Mouse (Mus musculus): ENCODE measurements around the gene Cyp4f13. TPM values are rescaled to one million over a fixed set of nuclear protein-coding genes. Genes with fewer than 3 reads are reported as not detected.

Gene Cyp4f13
- 56.3 and 62.6 TPM in 2 replicates for polyA plus RNA-seq (2012; rRNA removed)

DNA sequence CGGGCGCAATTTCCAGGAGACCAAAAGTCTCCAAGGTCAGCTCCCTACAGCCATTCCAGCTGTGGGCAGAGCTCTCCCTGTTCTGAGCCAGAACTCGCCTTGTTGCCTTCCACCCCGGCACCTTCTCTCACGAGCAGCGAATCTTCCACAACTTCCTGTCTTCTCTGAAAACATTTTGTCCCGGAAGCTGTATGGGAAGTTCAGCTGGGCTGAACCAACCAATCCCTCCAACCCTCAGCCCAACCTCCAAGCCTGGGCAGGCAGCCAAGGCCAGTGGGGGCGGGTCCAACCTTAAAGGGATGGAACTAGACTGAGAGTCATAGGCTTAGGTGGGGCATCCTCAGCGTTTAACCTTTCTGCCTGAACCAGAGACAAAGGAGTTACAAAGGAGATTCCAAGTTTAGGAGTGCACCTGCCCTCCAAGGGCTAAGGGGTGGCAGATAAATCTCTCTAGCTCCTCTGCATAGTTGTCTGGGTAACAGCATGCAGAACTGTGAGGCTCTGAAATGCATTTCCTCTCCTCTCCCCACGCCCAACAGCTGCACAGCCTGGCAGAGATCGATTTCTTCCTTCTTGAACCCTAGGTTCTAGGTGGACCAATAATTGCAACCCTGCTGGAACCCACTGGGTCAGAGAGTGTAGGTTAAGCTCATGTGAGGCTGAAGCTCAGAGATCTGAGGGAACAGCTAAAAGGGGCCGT, at the start of gene Cyp4f13:
Gene Cyp4f13, minus strand, starts transcription at position 188 of the 700 bp plus-strand sequence.
- DNase-seq (ENCODE audit: low read depth): peak; percentile 63

DNA sequence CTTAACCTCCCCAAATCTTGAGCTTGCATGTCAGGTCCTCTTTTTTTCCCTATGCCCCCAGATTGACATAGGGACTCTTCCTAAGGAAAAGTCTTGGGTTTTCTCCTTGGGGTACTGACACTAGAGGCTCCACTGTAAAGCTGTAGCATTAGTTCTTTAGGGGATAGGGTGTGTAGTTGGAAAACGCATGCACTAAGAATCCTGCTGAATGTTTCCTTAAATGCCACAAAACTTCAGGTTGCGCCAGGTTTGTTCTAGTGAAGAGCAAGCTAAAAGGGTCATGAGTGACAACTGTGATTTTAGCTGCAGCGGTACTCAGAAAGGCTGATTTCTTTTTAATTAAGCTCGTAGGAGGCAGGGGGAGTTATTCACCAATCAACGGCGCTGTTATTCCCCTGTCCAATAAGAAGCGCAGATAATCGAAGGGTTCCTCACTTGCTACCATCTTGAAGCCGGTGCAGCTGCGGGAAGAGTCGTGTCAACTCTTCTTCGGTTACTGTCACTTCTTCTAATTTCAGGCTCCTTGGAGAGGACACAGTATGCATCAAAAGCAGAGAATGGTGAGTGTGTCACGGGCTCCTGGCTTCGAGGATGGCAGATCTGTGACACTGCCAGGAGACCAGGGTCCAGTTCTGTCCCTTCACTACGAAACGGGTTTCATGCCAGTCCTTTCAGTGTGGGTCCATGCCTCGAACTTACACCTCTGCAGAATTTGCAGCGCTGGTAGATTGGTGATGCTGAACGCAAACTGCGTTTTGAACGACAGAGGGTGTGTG, 45.7 kb upstream of the Cyp4f13 start, which contains the start of gene Zfp952:
Gene Zfp952, plus strand, starts transcription at position 431 of the 776 bp plus-strand sequence.
- DNase-seq (ENCODE audit: low read depth): peak; percentile 69

DNA sequence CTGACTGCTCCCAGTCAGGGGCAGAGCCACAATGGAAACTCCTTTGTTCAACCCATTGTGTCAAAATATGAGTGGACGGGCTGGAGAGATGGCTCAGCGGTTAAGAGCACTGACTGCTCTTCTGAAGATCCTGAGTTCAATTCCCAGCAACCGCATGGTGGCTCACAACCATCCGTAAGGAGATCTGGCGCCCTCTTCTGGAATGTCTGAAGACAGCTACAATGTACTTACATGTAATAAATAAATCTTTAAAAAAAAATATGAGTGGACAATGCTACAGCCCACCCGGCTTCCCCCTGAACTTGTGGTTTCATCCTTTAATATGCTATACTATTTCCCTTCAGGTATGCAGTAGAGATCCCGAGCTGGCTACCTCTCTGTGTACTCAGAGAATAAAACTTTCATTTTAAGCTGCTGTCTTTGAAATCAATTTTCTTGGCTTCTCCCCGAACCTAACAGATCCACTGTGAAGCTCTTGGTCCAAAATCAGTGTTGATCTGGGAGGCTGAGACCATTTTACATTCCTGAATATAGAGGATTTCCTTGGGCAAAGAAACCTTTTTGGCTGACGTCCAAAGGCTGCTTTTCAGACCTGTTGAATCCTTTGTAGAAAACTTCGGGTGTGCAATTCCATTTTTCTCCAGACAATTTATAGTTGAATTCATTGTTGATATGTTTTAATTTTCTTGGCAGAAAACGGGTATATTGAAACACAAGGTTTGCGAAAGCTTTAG, 44.9 kb upstream of the Cyp4f13 start:
- DNase-seq (ENCODE audit: low read depth): no peak

DNA sequence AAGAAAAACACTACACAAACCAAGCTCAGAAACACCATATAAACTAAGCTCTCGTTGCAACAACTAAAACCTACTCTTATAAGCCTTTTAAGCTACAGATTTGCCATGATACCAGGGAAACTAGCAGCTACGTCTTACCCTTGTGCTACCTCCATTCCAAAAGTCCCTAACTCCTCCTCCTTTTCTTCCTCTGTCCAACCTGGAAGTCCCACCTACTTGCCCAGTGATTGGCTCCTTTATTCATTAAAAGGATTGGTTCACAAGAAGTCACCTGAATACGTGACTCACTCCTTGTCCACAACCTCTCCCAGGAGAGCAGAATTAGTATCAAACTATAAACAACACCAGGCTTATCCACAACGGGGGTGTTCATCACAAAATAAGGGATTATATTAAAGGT, 39.1 kb upstream of the Cyp4f13 start:
- no peak for DNase-seq (ENCODE audit: low read depth)

DNA sequence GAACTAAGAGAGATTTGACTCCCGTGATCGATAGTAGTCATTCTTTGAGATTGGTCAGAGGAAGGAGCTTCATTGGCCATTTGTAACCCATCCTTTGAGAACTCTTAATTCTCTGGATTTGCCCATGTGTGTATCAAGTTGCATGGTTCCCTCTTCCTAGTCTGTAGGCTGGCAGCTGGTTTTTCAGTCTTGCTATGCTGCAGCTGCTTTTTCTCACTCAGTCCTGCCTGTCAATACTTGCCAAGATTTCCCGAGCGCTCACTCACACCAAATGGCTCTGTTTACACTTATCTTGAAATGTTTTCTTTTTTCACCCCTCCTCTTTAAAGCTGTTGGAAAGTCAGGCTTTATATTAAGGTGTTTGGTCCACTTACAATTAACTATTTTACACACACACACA, 34.2 kb upstream of the Cyp4f13 start:
- DNase-seq (ENCODE audit: low read depth): no peak

DNA sequence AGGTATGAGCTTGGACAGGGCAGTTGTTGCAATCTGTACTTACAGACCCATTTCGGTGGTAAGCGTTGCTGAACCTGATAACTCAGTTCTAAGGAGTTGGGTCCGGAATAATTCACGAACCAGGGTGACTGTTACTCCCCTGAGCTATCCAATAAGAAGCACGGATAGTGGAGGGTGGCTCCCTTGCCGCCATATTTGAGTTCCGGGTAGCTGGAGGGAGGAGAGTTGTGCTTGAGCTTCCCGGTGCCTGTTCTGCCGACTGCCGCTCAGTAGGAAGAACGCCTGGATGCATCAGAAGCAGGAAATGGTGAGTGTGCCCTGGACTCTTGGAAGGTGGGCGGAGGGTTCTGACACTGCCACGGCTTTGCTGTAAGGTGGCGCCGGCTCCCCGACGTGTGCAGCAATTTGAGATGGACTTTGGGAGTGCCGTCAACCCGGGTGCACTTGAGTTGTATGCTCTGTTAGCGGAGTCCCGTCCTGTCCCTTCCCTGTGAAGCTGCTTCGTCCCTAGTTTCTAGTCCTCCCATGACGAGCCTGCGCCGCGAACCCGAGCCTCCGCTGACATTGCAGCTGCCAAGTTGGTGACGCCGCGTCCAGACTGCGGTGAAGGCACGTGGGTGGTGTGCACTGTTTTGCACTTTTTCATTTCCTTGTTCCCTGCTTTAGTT, 18.6 kb upstream of the Cyp4f13 start, which contains the start of gene Zfp472:
Gene Zfp472, plus strand, starts transcription at position 192 of the 668 bp plus-strand sequence.
- peak; percentile 74 for DNase-seq (ENCODE audit: low read depth)

DNA sequence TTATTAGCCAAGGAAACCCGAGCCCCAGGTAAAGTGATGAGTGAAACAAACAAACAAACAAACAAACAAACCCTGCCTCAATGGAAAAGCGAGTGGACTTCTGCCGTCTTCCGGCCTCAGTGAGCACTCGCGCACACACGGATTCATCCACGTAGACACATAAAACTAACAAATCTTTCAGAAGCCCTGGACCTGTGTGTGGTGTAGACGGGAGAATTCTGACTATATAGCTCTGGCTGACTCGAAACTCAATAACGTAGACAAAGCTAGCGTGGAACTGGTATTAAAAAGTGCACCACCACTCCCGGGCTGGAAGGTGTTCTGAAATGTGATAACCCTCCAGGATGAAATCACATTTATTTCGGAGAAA, 18.0 kb upstream of the Cyp4f13 start:
- no peak for DNase-seq (ENCODE audit: low read depth)

DNA sequence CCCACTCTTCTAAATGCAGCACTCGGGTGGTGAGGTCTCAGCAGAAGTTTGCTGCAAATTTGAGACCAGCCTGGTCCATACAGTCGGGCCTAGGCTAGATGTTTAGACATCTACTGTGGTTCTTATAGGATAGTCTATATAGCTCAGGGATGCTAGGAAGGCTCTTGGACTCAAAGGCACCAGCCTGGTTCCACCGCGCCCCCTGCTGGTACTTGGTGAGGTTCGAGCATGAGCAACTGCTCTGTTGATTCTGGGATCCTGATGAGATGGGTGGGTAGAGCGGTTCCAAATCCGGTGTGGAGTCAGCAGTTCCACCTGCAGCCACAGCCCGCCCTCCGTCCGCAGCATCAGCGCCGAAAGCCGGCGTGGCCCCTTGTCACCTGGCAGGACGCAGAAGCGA, 4.2 kb upstream of the Cyp4f13 start:
- DNase-seq (ENCODE audit: low read depth): no peak

DNA sequence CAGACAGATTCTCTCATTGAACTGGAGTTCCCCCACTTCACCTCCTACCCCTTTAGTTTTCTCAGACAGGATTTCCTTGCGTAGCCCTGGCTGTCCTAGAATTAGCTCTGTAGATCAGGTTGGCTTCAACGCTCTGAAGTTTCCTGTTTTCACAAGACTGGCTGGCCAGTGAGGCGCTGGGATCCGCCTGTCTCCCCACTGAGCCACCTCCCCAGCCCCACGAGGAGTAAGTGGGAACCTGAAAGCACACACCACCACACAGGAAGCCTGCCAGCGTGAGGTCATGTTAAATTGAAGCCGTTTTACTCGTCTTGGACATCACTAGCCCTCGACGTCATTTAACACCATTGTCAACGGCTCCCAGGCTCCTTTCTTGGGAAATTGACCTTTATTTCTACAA, 3.8 kb upstream of the Cyp4f13 start:
- DNase-seq (ENCODE audit: low read depth): no peak

DNA sequence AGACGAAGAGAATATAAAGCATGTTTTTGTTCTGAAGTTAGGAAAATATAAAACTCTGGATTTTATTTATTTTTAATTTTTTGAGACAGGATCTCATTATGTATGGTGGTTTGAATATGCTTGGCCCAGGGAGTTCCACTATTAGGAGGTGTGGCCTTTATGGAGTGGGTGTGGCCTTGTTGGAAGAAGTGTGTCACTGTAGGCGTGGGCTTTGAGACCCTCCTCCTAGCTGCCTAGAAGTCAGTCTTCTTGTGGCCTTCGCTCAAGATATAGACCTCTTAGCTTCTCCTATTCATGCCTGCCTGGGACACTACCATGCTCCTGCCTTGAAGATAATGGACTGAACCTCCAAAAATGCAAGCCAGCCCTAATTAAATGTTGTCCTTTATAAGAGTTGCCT, 2.9 kb upstream of the Cyp4f13 start:
- DNase-seq (ENCODE audit: low read depth): no peak

DNA sequence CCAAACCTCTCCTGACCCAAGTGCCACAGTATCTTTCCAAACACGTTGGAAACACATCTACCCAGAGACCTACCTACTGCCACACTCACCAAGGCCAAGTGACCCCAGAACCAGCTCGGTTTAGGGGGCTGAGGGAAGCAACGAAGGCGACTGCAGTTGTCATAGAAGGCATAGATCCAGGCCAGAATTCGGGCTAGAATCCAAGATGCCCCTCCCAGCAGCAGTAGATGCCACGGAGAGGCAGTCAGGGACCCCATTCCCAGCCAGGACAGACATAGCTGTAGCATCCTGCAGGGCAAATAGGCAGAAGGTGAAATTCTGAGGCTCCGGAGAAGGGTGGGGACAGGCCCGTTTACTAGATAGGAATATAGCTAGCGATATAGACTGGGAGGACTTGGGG, 486 bp downstream of the Cyp4f13 start:
- no peak for DNase-seq (ENCODE audit: low read depth)

DNA sequence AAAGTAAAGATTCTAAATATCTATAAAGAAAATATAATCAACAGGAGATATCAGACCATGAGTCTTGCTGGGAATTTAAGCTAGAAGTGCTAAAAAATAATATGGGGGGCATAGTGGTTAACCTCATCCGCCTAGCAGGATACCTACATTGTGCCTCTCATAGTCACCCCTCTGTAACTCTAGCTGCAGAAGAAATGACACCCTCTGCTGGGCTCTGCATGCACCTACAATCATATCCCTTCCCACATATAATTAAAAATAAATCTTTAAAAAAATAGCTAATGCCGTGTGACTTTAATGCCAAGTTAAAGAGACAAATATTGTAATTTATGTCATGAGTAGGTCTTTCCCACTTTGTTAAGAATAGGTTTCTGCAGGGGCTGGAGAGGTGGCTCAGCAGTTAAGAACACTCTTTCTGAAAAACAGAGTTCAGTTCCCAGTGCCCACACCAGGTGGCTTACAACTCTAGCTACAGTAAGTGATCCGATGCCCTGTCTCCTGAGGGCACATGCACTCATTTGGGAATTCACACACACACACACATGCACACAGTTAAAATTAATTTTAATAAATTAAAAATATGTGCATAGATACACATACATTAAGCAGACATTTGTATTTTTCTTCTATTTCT, 2.7 kb downstream of the Cyp4f13 start:
- DNase-seq (ENCODE audit: low read depth): no peak

DNA sequence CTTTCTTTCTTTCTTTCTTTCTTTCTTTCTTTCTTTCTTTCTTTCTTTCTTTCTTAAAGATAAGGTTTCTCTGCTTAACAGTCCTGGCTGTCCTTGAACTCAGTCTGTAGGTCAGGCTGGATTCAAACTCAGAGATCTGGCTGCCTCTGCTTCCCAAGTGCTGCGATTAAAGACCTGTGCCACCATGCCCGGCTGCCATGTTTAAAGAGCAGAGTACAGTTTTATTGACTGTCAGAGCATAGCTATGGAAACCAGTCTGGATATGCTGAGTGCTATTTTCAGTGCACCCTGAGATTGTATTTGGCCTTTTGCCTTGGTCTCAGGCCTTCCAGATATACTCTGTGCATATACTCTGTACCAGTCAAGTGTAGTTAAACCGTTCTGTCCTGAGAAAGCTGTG, 3.5 kb downstream of the Cyp4f13 start:
- DNase-seq (ENCODE audit: low read depth): no peak

DNA sequence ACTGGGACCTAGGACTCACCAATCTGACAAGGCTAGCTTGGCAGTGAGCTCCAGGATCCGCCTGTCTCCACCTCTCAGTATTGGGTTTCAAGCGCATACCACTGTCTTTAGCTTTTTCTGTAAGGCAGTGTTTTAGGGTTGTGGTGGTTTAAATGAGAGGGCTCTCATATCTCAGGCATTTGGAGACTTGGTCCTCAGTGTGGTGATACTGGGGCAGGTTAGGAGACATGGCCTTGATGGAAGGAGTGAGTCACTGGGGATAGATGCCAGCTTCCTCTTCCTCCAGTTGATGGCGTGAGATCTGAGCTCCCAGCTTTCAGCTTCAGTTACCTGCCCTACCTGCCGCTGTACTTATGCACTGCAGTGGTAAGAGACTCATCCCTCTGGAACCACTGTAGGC, 7.4 kb downstream of the Cyp4f13 start:
- no peak for DNase-seq (ENCODE audit: low read depth)

DNA sequence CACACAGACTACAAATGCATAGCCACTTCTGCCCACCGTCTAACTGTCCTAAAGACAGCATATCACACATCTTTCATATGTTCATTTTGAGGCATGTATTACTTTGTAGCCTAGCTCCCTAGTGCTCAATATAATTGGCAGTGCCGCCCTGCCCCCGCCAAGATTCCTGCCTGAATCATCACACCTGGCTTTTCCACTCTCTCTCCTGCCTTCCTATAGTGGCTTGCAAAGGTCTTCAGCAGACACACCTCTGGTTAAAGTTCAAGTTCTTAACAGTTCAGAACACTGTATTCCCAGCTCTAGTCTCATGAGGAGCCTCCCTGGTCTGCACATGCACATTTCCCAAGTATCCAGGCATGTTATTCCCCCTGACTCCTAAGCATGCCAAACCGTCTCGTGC, 19.4 kb downstream of the Cyp4f13 start:
- no peak for DNase-seq (ENCODE audit: low read depth)

DNA sequence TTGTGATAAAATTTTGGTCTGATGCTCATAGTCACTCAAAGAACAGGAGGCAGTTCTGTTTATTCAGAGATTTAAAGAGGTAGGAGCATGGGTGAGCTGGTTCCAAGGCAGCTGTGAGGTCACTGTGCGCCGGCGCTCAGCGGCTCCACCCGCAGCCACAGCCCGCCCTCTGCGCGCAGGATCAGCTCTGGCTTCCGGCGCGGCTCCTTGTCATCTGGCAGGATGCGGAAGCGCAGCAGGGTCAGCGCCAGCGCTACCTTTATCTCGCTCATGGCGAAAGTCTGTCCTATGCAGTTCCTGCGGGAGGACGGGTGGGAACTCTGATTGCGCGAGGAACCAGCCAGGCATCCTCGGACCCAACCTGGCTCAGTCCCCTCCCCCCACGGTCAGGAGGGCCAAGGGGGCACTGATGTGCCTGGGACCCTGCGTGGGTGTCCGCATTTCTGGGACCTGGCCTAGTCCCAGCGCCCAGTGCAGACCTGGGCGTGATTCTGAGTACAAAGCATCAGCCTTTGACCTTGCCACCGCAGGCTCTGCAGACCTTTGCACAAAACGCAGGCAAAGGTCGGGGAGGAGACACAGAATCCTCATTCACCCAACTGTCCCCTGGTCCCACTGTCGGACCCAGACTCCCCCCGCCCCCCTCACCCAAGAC, 22.4 kb downstream of the Cyp4f13 start:
- no peak for DNase-seq (ENCODE audit: low read depth)

DNA sequence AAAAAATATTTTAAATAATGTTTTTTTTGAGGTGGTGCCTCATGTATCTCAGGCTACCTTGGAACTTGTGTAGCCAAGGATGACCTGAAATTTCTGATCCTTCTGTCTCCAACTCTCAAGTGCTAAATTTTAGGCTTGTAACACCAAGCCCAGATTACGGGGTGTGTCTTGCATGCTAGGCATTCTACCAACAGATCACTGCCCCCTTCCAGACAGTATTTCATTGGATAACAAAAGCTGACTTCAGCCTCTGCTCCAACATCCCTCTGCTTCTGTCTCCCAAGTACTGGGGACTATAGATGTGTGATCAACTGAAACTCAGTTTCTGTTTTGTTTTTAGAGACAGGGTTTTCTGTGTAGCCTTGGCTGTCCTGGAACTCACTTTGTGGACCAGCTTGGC, 23.5 kb downstream of the Cyp4f13 start:
- DNase-seq (ENCODE audit: low read depth): no peak

DNA sequence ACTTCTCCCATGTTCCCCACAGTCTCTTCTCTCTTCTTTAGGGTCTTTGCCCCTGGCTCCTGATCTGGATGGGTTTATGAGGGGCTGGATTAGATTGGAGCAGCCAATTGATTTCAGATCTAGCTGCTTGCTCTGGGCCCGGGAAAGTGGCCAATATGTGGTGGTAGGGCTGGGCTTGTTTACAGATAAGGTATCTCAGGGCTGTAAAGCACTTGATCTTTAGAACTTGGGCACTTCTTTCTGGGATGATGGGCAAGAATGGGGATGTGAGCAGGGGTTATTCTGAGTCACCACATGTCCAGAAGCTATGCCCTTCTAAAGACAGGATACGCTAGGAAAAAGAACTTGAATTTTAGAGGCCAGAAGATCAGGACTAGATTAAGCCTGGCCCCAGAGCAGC, 28.1 kb downstream of the Cyp4f13 start:
- DNase-seq (ENCODE audit: low read depth): no peak

DNA sequence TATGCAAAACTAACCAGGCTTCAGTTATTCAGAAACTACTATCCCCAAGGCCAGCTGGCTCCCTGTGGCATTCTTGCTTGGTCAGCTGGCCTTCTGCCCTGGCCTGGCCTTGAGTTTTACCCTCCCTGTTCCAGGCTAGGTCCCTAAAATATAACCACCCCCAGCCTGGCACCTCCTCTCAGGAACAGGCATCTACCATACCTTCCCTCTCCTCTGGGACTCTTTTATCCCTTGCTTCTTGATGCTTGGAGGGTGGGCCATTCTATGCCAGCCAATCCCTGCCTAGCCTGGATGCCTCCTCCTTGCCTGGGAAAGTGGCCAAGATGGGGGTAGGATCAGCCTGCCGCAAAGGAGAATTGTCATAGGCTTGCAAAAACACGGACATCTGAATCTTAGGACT, 30.1 kb downstream of the Cyp4f13 start, which contains the start of gene Cyp4f14:
Gene Cyp4f14, minus strand, starts transcription at position 212 of the 400 bp plus-strand sequence.
- no peak for DNase-seq (ENCODE audit: low read depth)

DNA sequence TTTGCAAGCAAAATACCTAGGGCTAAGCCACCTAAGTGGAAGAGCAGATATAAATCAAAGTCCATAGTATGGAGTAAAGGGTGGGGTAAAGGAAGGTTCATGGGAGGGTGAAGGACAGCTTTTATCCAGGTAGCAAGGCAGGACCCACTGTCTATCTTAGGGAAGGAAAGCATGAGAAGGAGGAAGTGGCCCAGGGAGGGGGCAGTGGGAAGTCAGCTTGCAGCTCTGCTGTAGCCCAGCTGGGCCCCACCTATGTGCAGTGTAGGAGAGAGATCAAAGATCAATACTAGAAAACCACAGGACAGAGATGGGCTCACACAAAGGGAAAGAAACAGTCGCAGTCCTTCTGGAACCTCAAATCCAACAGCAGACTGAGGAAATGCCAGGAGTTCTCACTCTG, 31.1 kb downstream of the Cyp4f13 start:
- DNase-seq (ENCODE audit: low read depth): no peak

DNA sequence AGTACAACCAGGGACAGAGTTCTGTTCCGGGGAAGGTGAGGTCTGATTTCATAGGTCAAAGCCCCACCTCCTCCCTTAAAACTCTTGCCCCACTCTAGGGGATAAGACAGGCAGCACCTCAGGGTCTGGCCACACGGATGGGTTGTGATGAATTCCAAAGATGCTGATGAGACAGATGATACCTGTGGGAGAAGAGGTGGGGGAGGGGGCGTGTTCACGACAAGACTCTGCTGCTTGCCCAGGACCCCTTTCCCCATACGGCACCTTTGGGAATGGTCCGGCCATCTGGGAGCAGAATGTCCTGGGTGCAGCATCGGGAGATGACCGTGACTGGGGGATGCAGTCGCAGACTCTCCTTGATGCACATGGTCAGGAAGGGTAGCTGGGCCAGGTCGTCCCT, 41.0 kb downstream of the Cyp4f13 start:
- no peak for DNase-seq (ENCODE audit: low read depth)

Measured in gonadal fat pad, adult 2 months (tissue).